Mouse (Mus musculus): ENCODE data around the gene Dync1h1.

- no peak for TF ChIP-seq EP300 (IDR thresholded peaks at IDR 0.05; ENCODE audit: insufficient read depth, low read depth, low read length)
- TF ChIP-seq CTCF (IDR thresholded peaks at IDR 0.05): no peak
- TF ChIP-seq POLR2A (IDR thresholded peaks at IDR 0.05; ENCODE audit: insufficient read depth, low read depth, low read length): no peak
These were observed 97.9 kb downstream of the Dync1h1 start for GRCm38 (mm10) chr12:110699171-110699547.
